Mouse (Mus musculus): ENCODE data around the gene Rpl5. TPM values are rescaled to one million over a fixed set of nuclear protein-coding genes. Genes with fewer than 3 reads are reported as not detected.
"Not testable (repeated sequence)": the region's sequence is repeated elsewhere in the genome, so short reads cannot be mapped to it uniquely, and the experiment has no call there.

The Rpl5 gene
- polyA plus RNA-seq, 1 experiment from 2014 or later: 48.8 TPM

GRCm38 (mm10) chr5:107933202-107933974 lies 33.1 kb downstream of the Rpl5 start:
- Histone ChIP-seq H3K27ac (no peak overlapping the region; the same call in 1 of the 2 replicates), H3K27me3 (no peaks in the 10 kb centered on the region), H3K4me1 (replicated peaks) (peaks cover 14% of the 10 kb centered on the region), H3K36me3 (no peaks in the 10 kb centered on the region), H3K4me3 (replicated peaks) (no peak overlapping the region), H3K9ac (no peak overlapping the region), H3K9me3 (replicated peaks) (no peaks in the 10 kb centered on the region), H3K4me2 (no peak overlapping the region)
- WGBS (ENCODE audit: insufficient replicate concordance): 72% methylated on average over 4 of the region's 4 CpGs
- no peak for DNase-seq
- no peak for ATAC-seq (ENCODE audit: low read depth)

- DNase-seq (peak; percentile 36), ATAC-seq (ENCODE audit: low read depth) (peak; percentile 79)
- H3K27me3 ChIP-seq: no peaks in the 10 kb centered on the region
- no peak overlapping the region for H3K4me2 ChIP-seq
- 46% methylated on average over 10 of the region's 10 CpGs for WGBS (ENCODE audit: insufficient replicate concordance)
- no peak overlapping the region for H3K9ac ChIP-seq
- no peak overlapping the region for H3K4me3 ChIP-seq (replicated peaks)
- H3K4me1 ChIP-seq (replicated peaks): peaks cover 21% of the 10 kb centered on the region
- H3K9me3 ChIP-seq (replicated peaks): no peaks in the 10 kb centered on the region
- 0 out of 2 replicates have a peak overlapping the region, but pooled peaks have one; percentile 2 for H3K27ac ChIP-seq
- H3K36me3 ChIP-seq: no peaks in the 10 kb centered on the region
Observed at GRCm38 (mm10) chr5:107934770-107935543, 34.7 kb downstream of the Rpl5 start.

- H3K9me3 ChIP-seq (replicated peaks): no peaks in the 10 kb centered on the region
- peaks cover 24% of the 10 kb centered on the region for H3K4me1 ChIP-seq (replicated peaks)
- ATAC-seq (ENCODE audit: low read depth): no peak
- no peak overlapping the region for H3K27ac ChIP-seq
- no peak overlapping the region for H3K4me3 ChIP-seq (replicated peaks)
- H3K9ac ChIP-seq: no peak overlapping the region
- 76% methylated on average over 10 of the region's 10 CpGs for WGBS (ENCODE audit: insufficient replicate concordance)
- no peak overlapping the region for H3K4me2 ChIP-seq
- H3K36me3 ChIP-seq: no peaks in the 10 kb centered on the region
- H3K27me3 ChIP-seq: no peaks in the 10 kb centered on the region
- DNase-seq: no peak
Observed at GRCm38 (mm10) chr5:107936625-107937389, 36.5 kb downstream of the Rpl5 start.

DNA sequence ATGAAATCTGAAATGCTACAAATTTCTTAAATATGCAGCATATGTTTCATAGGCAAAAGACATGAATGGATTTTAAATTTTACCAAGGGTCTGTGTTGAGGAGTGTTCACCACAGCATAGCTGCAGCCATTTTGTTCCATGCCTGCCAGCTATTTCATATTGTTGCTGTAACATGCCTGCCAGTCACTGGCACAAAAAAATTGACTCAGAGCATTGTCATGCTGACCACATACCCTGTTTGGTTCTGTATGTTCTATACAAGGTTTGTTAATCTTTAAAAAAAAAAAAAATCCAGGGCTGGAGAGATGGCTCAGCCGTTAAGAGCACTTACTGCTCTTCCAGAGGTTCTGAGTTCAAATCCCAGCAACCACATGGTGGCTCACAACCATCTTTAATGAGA lies 38.2 kb downstream of the Rpl5 start:
- not testable (repeated sequence) for DNase-seq; ATAC-seq (ENCODE audit: low read depth); H3K9me3 ChIP-seq (replicated peaks); H3K27ac ChIP-seq; H3K36me3 ChIP-seq; H3K4me2 ChIP-seq; H3K4me3 ChIP-seq (replicated peaks); H3K9ac ChIP-seq; H3K27me3 ChIP-seq
- WGBS (ENCODE audit: insufficient replicate concordance): 67% methylated on average over 1 of the region's 1 CpGs
- peaks cover 19% of the 10 kb centered on the region for H3K4me1 ChIP-seq (replicated peaks)

DNA sequence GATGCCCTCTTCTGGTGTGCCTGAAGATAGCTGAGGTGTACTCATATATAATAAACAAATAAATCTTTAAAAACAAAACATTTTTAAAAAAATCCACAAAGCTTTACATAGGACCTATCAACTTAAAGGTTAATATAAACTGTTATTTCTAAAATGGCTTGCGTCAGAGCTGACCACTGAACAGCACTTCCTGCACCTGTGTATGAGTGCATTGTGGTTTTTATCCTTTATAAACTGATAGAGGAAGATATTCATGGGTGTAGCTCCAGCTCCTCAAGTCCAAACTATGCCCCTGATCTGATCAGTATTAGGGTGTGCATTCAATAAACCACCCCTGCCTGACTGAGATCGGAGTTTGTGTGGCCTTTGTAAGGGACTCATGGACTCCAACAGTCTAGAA lies 38.6 kb downstream of the Rpl5 start:
- peaks cover 19% of the 10 kb centered on the region for H3K4me1 ChIP-seq (replicated peaks)
- H3K4me3 ChIP-seq (replicated peaks): no peak overlapping the region
- WGBS (ENCODE audit: insufficient replicate concordance): 67% methylated on average over 2 of the region's 2 CpGs
- no peaks in the 10 kb centered on the region for H3K9me3 ChIP-seq (replicated peaks)
- no peaks in the 10 kb centered on the region for H3K27me3 ChIP-seq
- no peak overlapping the region for H3K9ac ChIP-seq
- H3K4me2 ChIP-seq: no peak overlapping the region
- no peak for DNase-seq
- no peak overlapping the region for H3K27ac ChIP-seq
- H3K36me3 ChIP-seq: no peaks in the 10 kb centered on the region
- no peak for ATAC-seq (ENCODE audit: low read depth)

DNA sequence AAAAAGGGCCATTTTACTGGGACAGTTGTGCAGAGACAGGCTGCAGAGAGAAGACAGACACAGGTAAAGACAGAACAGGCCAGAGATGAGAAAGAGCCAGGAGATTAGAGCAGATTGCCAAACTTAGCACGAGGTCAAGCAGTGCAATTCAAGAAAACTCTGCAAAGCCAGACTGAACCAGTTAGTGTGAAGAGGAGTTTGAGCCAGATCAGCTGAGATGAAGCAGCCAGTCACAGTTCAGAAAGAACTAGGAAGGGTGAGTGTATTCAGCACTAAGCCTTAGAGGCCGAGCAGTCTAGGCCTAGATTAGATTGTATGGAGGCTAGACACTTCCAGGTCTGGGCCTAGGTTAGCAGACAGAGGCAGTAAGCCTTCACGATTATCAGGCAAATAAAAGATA lies 39.4 kb downstream of the Rpl5 start:
- Histone ChIP-seq H3K9ac (no peak overlapping the region), H3K4me1 (replicated peaks) (peaks cover 21% of the 10 kb centered on the region), H3K9me3 (replicated peaks) (no peaks in the 10 kb centered on the region), H3K27me3 (no peaks in the 10 kb centered on the region), H3K4me2 (no peak overlapping the region), H3K4me3 (replicated peaks) (no peak overlapping the region), H3K27ac (no peak overlapping the region), H3K36me3 (no peaks in the 10 kb centered on the region)
- no peak for DNase-seq
- no peak for ATAC-seq (ENCODE audit: low read depth)
- WGBS (ENCODE audit: insufficient replicate concordance): 56% methylated on average over 3 of the region's 3 CpGs

- 59% methylated on average over 6 of the region's 6 CpGs for whole genome bisulfite sequencing (ENCODE audit: insufficient replicate concordance)
- Histone ChIP-seq H3K27ac (no peak overlapping the region), H3K4me1 (replicated peaks) (peaks cover 18% of the 10 kb centered on the region), H3K27me3 (no peaks in the 10 kb centered on the region), H3K9ac (no peak overlapping the region), H3K9me3 (replicated peaks) (no peaks in the 10 kb centered on the region), H3K4me2 (no peak overlapping the region), H3K36me3 (no peaks in the 10 kb centered on the region), H3K4me3 (replicated peaks) (no peak overlapping the region)
- no peak for ATAC-seq (ENCODE audit: low read depth)
- DNase-seq: no peak
Observed at GRCm38 (mm10) chr5:107941222-107941621, 40.9 kb downstream of the Rpl5 start.

GRCm38 (mm10) chr5:107942941-107943340 lies 42.6 kb downstream of the Rpl5 start:
- H3K27ac ChIP-seq: no peak overlapping the region
- peaks cover 25% of the 10 kb centered on the region for H3K4me1 ChIP-seq (replicated peaks)
- H3K36me3 ChIP-seq: no peaks in the 10 kb centered on the region
- WGBS (ENCODE audit: insufficient replicate concordance): 43% methylated on average over 1 of the region's 1 CpGs
- H3K9me3 ChIP-seq (replicated peaks): no peaks in the 10 kb centered on the region
- ATAC-seq (ENCODE audit: low read depth) (no peak), DNase-seq (no peak)
- no peak overlapping the region for H3K9ac ChIP-seq
- no peaks in the 10 kb centered on the region for H3K27me3 ChIP-seq
- no peak overlapping the region for H3K4me2 ChIP-seq
- no peak overlapping the region for H3K4me3 ChIP-seq (replicated peaks)

- Histone ChIP-seq H3K4me3 (replicated peaks) (no peak overlapping the region), H3K4me2 (no peak overlapping the region), H3K36me3 (no peaks in the 10 kb centered on the region), H3K27me3 (no peaks in the 10 kb centered on the region), H3K4me1 (replicated peaks) (peaks cover 25% of the 10 kb centered on the region), H3K27ac (no peak overlapping the region), H3K9ac (no peak overlapping the region), H3K9me3 (replicated peaks) (no peaks in the 10 kb centered on the region)
- no peak for DNase-seq
- WGBS (ENCODE audit: insufficient replicate concordance): 79% methylated on average over 6 of the region's 6 CpGs
- ATAC-seq (ENCODE audit: low read depth): no peak
Observed at GRCm38 (mm10) chr5:107943526-107943925, 43.2 kb downstream of the Rpl5 start.

GRCm38 (mm10) chr5:107946475-107946874 lies 46.2 kb downstream of the Rpl5 start:
- no peak overlapping the region for H3K4me2 ChIP-seq
- WGBS (ENCODE audit: insufficient replicate concordance): 45% methylated on average over 1 of the region's 1 CpGs
- no peaks in the 10 kb centered on the region for H3K9me3 ChIP-seq (replicated peaks)
- H3K36me3 ChIP-seq: no peaks in the 10 kb centered on the region
- H3K27ac ChIP-seq: no peak overlapping the region
- no peak for DNase-seq
- no peak for ATAC-seq (ENCODE audit: low read depth)
- H3K4me1 ChIP-seq (replicated peaks): peaks cover 28% of the 10 kb centered on the region
- H3K9ac ChIP-seq: no peak overlapping the region
- no peak overlapping the region for H3K4me3 ChIP-seq (replicated peaks)
- no peaks in the 10 kb centered on the region for H3K27me3 ChIP-seq

GRCm38 (mm10) chr5:107947548-107947947 lies 47.2 kb downstream of the Rpl5 start:
- Histone ChIP-seq H3K36me3 (no peaks in the 10 kb centered on the region), H3K9me3 (replicated peaks) (no peaks in the 10 kb centered on the region), H3K4me1 (replicated peaks) (peaks cover 28% of the 10 kb centered on the region), H3K27me3 (no peaks in the 10 kb centered on the region), H3K27ac (no peak overlapping the region), H3K9ac (no peak overlapping the region), H3K4me2 (no peak overlapping the region), H3K4me3 (replicated peaks) (no peak overlapping the region)
- WGBS (ENCODE audit: insufficient replicate concordance): 77% methylated on average over 2 of the region's 2 CpGs
- DNase-seq (no peak), ATAC-seq (ENCODE audit: low read depth) (no peak)
